ENCODE assay signal across 11 mouse cellular contexts in genomic region chr16:24442500-24443122, GRCm38 (mm10). TPM values are rescaled to one million over a fixed set of nuclear protein-coding genes. Genes with fewer than 3 reads are reported as not detected.
DNase-seq lines count a peak whose midpoint lies in the region; ATAC-seq and TF ChIP-seq lines count a peak whose summit lies in the region.
"Had no signal": no experiment of that assay in that cellular context is flagged by ENCODE, and none has a peak within 500 bp of the region (broad histone marks: within the 10 kb centered on the region; RNA-seq: fewer than 3 reads in every experiment).

No protein-coding gene starts in this region.

- no peak for DNase-seq in heart, adult 8-10 months (ENCODE audit: low spot score)
- DNase-seq in lung, embryonic 14.5 days: peak; percentile 58
- no peak for DNase-seq in lung, postnatal 14 days
- DNase-seq in testis, postnatal 14 days (ENCODE audit: low spot score): no peak
- DNase-seq: cerebellum, postnatal 25 days; layer of hippocampus, adult 9-11 months; right cerebral cortex, postnatal 14 days had no signal

- no peak overlapping the region for H3K4me2 ChIP-seq in heart, embryonic 13.5 days
- no peak overlapping the region for H3K4me2 ChIP-seq in lung, embryonic 14.5 days
- H3K4me2 ChIP-seq in embryonic facial prominence, embryonic 13.5 days: no peak overlapping the region
- no peak overlapping the region; the same call in 1 of the 2 replicates for H3K4me2 ChIP-seq in stomach, embryonic 14.5 days (replicated peaks; ENCODE audit: low read depth, low read length)
- H3K4me2 ChIP-seq: hindbrain, embryonic 13.5 days had no signal

- no peaks in the 10 kb centered on the region for H3K27me3 ChIP-seq in heart, embryonic 13.5 days (replicated peaks)
- H3K27me3 ChIP-seq in lung, embryonic 14.5 days (ENCODE audit: insufficient read depth, low read length): no peaks in the 10 kb centered on the region
- H3K27me3 ChIP-seq in embryonic facial prominence, embryonic 13.5 days: no peaks in the 10 kb centered on the region
- no peaks in the 10 kb centered on the region for H3K27me3 ChIP-seq in stomach, embryonic 14.5 days (ENCODE audit: control insufficient read depth, insufficient read depth, low read length)
- H3K27me3 ChIP-seq: hindbrain, embryonic 13.5 days had no signal

- no peak for ATAC-seq in heart, embryonic 13.5 days (ENCODE audit: extremely low read depth, insufficient number of reproducible peaks, low FRiP score, low TSS enrichment)
- ATAC-seq in lung, embryonic 14.5 days (ENCODE audit: insufficient read depth): 0 out of 2 replicates have a peak, but pooled peaks have one; percentile 19
- no peak for ATAC-seq in embryonic facial prominence, embryonic 13.5 days (ENCODE audit: insufficient number of reproducible peaks, insufficient read depth, low FRiP score, low TSS enrichment, low read depth)
- ATAC-seq in stomach, embryonic 14.5 days (ENCODE audit: insufficient number of reproducible peaks, insufficient read depth, low FRiP score, low read depth): peak; percentile 35; the same call in 1 of the 2 replicates

- peaks cover 79% of the 10 kb centered on the region for H3K4me1 ChIP-seq in heart, embryonic 13.5 days
- peaks cover 20% of the 10 kb centered on the region for H3K4me1 ChIP-seq in lung, embryonic 14.5 days (ENCODE audit: insufficient read depth)
- H3K4me1 ChIP-seq in embryonic facial prominence, embryonic 13.5 days: peaks cover 31% of the 10 kb centered on the region
- H3K4me1 ChIP-seq in stomach, embryonic 14.5 days (ENCODE audit: control insufficient read depth, insufficient read depth, low read length): peaks cover 30% of the 10 kb centered on the region

- 53% methylated on average over 5 of the region's 5 CpGs for WGBS in heart, embryonic 13.5 days
- 28% methylated on average over 5 of the region's 5 CpGs for WGBS in lung, embryonic 14.5 days
- WGBS in embryonic facial prominence, embryonic 13.5 days: 51% methylated on average over 5 of the region's 5 CpGs
- 27% methylated on average over 5 of the region's 5 CpGs for WGBS in stomach, embryonic 14.5 days

- no peaks in the 10 kb centered on the region for H3K9me3 ChIP-seq in heart, embryonic 13.5 days
- H3K9me3 ChIP-seq in lung, embryonic 14.5 days (ENCODE audit: low read depth, low read length): no peaks in the 10 kb centered on the region
- no peaks in the 10 kb centered on the region for H3K9me3 ChIP-seq in embryonic facial prominence, embryonic 13.5 days
- H3K9me3 ChIP-seq in stomach, embryonic 14.5 days (ENCODE audit: control insufficient read depth, low read depth, low read length): no peaks in the 10 kb centered on the region
- H3K9me3 ChIP-seq: hindbrain, embryonic 13.5 days had no signal

- peaks cover 24% of the 10 kb centered on the region for H3K36me3 ChIP-seq in heart, embryonic 13.5 days
- H3K36me3 ChIP-seq in lung, embryonic 14.5 days (ENCODE audit: insufficient read depth): peaks cover 20% of the 10 kb centered on the region
- H3K36me3 ChIP-seq in embryonic facial prominence, embryonic 13.5 days: peaks cover 15% of the 10 kb centered on the region
- H3K36me3 ChIP-seq in stomach, embryonic 14.5 days (ENCODE audit: control insufficient read depth, insufficient read depth, low read length): no peaks in the 10 kb centered on the region
- H3K36me3 ChIP-seq: hindbrain, embryonic 13.5 days had no signal

- H3K4me3 ChIP-seq in heart, embryonic 13.5 days: no peak overlapping the region
- H3K4me3 ChIP-seq in lung, embryonic 14.5 days (ENCODE audit: low read depth, low read length): no peak overlapping the region
- no peak overlapping the region for H3K4me3 ChIP-seq in embryonic facial prominence, embryonic 13.5 days
- no peak overlapping the region for H3K4me3 ChIP-seq in stomach, embryonic 14.5 days (ENCODE audit: low read depth, low read length)
- H3K4me3 ChIP-seq: hindbrain, embryonic 13.5 days had no signal

- H3K9ac ChIP-seq in heart, embryonic 13.5 days: peak overlapping the region; percentile 44; the same call in 1 of the 2 replicates
- H3K9ac ChIP-seq in lung, embryonic 14.5 days: no peak overlapping the region
- no peak overlapping the region for H3K9ac ChIP-seq in embryonic facial prominence, embryonic 13.5 days
- H3K9ac ChIP-seq in stomach, embryonic 14.5 days (replicated peaks; ENCODE audit: low read depth, low read length): no peak overlapping the region
- H3K9ac ChIP-seq: hindbrain, embryonic 13.5 days had no signal

- H3K27ac ChIP-seq in heart, embryonic 13.5 days (replicated peaks): peak overlapping the region; percentile 63
- H3K27ac ChIP-seq in lung, embryonic 14.5 days (ENCODE audit: low read depth): peak overlapping the region; percentile 42; the same call in 1 of the 2 replicates
- peak overlapping the region; percentile 3 for H3K27ac ChIP-seq in embryonic facial prominence, embryonic 13.5 days
- H3K27ac ChIP-seq in stomach, embryonic 14.5 days (ENCODE audit: low read length): peak overlapping the region; percentile 74; the same call in 1 of the 2 replicates
- H3K27ac ChIP-seq: hindbrain, embryonic 13.5 days had no signal

- 0 out of 2 replicates have a peak, but pooled peaks have one; percentile 9 for TF ChIP-seq CTCF in lung, embryonic 14.5 days (IDR thresholded peaks at IDR 0.05; ENCODE audit: low read depth)

RNA-seq across cellular contexts. Expression of gene Lpp, which starts 49.3 kb away (rescaled TPM):
- polyA plus RNA-seq in heart, embryonic 13.5 days (2015; fragmentation: Nextera tagmentation; extraction: Ambion mirVana): 37.9 and 39.8 TPM in 2 replicates
- 10 to 100 TPM; 21.5 to 24.7 (median 23.3) TPM for total RNA-seq in heart, adult 8-10 months (2022)
- 72.4 and 79.9 TPM in 2 replicates for polyA plus RNA-seq in lung, embryonic 14.5 days (2014; fragmentation: Nextera tagmentation; extraction: Ambion mirVana)
- 48.9 and 49.3 TPM in 2 replicates for polyA plus RNA-seq in embryonic facial prominence, embryonic 13.5 days (2015; fragmentation: Nextera tagmentation; extraction: Ambion mirVana)
- polyA plus RNA-seq in stomach, embryonic 14.5 days (2014; fragmentation: Nextera tagmentation; extraction: Ambion mirVana): 105 and 107 TPM in 2 replicates

Comparison
In these comparisons a context has a peak if more than half of its experiments do, and no peak if none do; other contexts are left out.
1. ATAC-seq: peak in lung, embryonic 14.5 days (single experiment) and stomach, embryonic 14.5 days (single experiment); none in heart, embryonic 13.5 days (single experiment) and embryonic facial prominence, embryonic 13.5 days (single experiment).
2. H3K27ac ChIP-seq: peak in every context shown above with its lines; median percentile 74 in stomach, embryonic 14.5 days; 63 in heart, embryonic 13.5 days; 42 in lung, embryonic 14.5 days; 3 in embryonic facial prominence, embryonic 13.5 days.